Mouse (Mus musculus) neutrophil, adult 65 days (primary cell): ENCODE measurements around the gene Olfr638. TPM values are rescaled to one million over a fixed set of nuclear protein-coding genes. Genes with fewer than 3 reads are reported as not detected.

Experiments
- total RNA-seq: library from RNA; stranded (reverse); gene quantifications from 2 replicates; pipeline ENCODE4 v1.2.4, GENCODE M21; 2023

Olfr638 gene
- total RNA-seq, result not detected in 2 replicates

GRCm38 (mm10) chr7:103998446-103998845 is at the start of gene Olfr638:
Gene Olfr638 (plus strand): TSS chr7:103998746.

GRCm38 (mm10) chr7:103970852-103971251 is 27.7 kb upstream of the Olfr638 start, which contains the start of gene Olfr635:
Gene Olfr635 (plus strand): TSS chr7:103971152.

GRCm38 (mm10) chr7:104017203-104017602 is 18.7 kb downstream of the Olfr638 start, which contains the start of gene Olfr639:
Gene Olfr639 (minus strand): TSS chr7:104017303.

GRCm38 (mm10) chr7:104025473-104025872 is 26.9 kb downstream of the Olfr638 start, which contains the start of gene Olfr640:
Gene Olfr640 (minus strand): TSS chr7:104025573.

GRCm38 (mm10) chr7:104035145-104035544 is 36.6 kb downstream of the Olfr638 start, which contains the start of gene Olfr641:
Gene Olfr641 (plus strand): TSS chr7:104035445.

GRCm38 (mm10) chr7:104052566-104052965 is 54.0 kb downstream of the Olfr638 start, which contains the start of gene Olfr642:
Gene Olfr642 (minus strand): TSS chr7:104052666.

Other genes with a start within 250 kb of the Olfr638 start
- gene Olfr630, start 241.4 kb upstream of the Olfr638 start, total RNA-seq, result not detected in 2 replicates
- not detected in 2 replicates for gene Olfr69, start 227.2 kb upstream of the Olfr638 start, total RNA-seq
- gene Olfr68, start 219.0 kb upstream of the Olfr638 start, total RNA-seq, result not detected in 2 replicates
- gene Olfr67, start 206.9 kb upstream of the Olfr638 start, total RNA-seq, result not detected in 2 replicates
- 16.2 and 21.8 TPM in 2 replicates for gene Hbb-bt, start 184.8 kb upstream of the Olfr638 start, total RNA-seq
- 59.0 and 111 TPM in 2 replicates for gene Hbb-bs, start 170.7 kb upstream of the Olfr638 start, total RNA-seq
- not detected in 2 replicates for gene Hbb-bh2, start 158.2 kb upstream of the Olfr638 start, total RNA-seq
- gene Hbb-bh1, start 155.6 kb upstream of the Olfr638 start, total RNA-seq, result not detected in 2 replicates
- gene Hbb-y, start 145.5 kb upstream of the Olfr638 start, total RNA-seq, result not detected in 2 replicates
- not detected in 2 replicates for gene Olfr66, start 112.5 kb upstream of the Olfr638 start, total RNA-seq
- gene Olfr64, start 104.3 kb upstream of the Olfr638 start, total RNA-seq, result not detected in 2 replicates
- gene Olfr65, start 95.3 kb upstream of the Olfr638 start, total RNA-seq, result not detected in 2 replicates
- gene Olfr631, start 69.9 kb upstream of the Olfr638 start, total RNA-seq, result not detected in 2 replicates
- gene Olfr632, start 64.4 kb upstream of the Olfr638 start, total RNA-seq, result not detected in 2 replicates
- gene Olfr633, start 54.3 kb upstream of the Olfr638 start, total RNA-seq, result not detected in 2 replicates
- gene Olfr635, start 27.6 kb upstream of the Olfr638 start, total RNA-seq, result not detected in 2 replicates
- 0.07 and 0.09 TPM in 2 replicates for gene Olfr639, start 18.6 kb downstream of the Olfr638 start, total RNA-seq
- not detected in 2 replicates for gene Olfr640, start 26.8 kb downstream of the Olfr638 start, total RNA-seq
- gene Olfr641, start 36.7 kb downstream of the Olfr638 start, total RNA-seq, result not detected in 2 replicates
- gene Olfr642, start 53.9 kb downstream of the Olfr638 start, total RNA-seq, result not detected in 2 replicates
- not detected in 2 replicates for gene 4930516K23Rik, start 62.7 kb downstream of the Olfr638 start, total RNA-seq
- gene Olfr644, start 73.1 kb downstream of the Olfr638 start, total RNA-seq, result not detected in 2 replicates
- gene Olfr645, start 86.7 kb downstream of the Olfr638 start, total RNA-seq, result not detected in 2 replicates
- 0.11 TPM in 1 of 2 replicates, not detected in the other for gene Olfr646, start 106.1 kb downstream of the Olfr638 start, total RNA-seq
- gene Ubqln5, start 131.1 kb downstream of the Olfr638 start, total RNA-seq, result not detected in 2 replicates
- not detected in 2 replicates for gene Olfr643, start 138.7 kb downstream of the Olfr638 start, total RNA-seq
- gene Ubqln3, start 144.5 kb downstream of the Olfr638 start, total RNA-seq, result not detected in 2 replicates
- not detected in 2 replicates for gene Ubqlnl, start 151.8 kb downstream of the Olfr638 start, total RNA-seq
- gene Olfm5, start 166.1 kb downstream of the Olfr638 start, total RNA-seq, result not detected in 2 replicates
- 0.18 TPM in 1 of 2 replicates, not detected in the other for gene Olfr648, start 184.6 kb downstream of the Olfr638 start, total RNA-seq
- gene Olfr649, start 197.2 kb downstream of the Olfr638 start, total RNA-seq, result not detected in 2 replicates
- 1.9 and 6.6 TPM in 2 replicates for gene Trim6, start 220.0 kb downstream of the Olfr638 start, total RNA-seq
- gene Trim34a, start 245.7 kb downstream of the Olfr638 start, total RNA-seq, result 13.1 and 16.5 TPM in 2 replicates